Mouse (Mus musculus): Measurements from ENCODE around the gene Cotl1. TPM values are rescaled to one million over a fixed set of nuclear protein-coding genes. Genes with fewer than 3 reads are reported as not detected.

The Cotl1 gene
- total RNA-seq, 2 experiments from 2014 or later, result 138 to 139 TPM

GRCm38 (mm10) chr8:119786871-119787270 lies 53.5 kb downstream of the Cotl1 start:
- no peak overlapping the region for H3K27ac ChIP-seq
- no peak for DNase-seq (ENCODE audit: low spot score in 2 of 2)
- TF ChIP-seq CTCF (conservative IDR thresholded peaks at IDR 0.05), result no peak
- H3K4me3 ChIP-seq, result no peak overlapping the region

GRCm38 (mm10) chr8:119785764-119786405 lies 54.5 kb downstream of the Cotl1 start:
- H3K27ac ChIP-seq, result peak overlapping the region; percentile 69
- no peak overlapping the region for H3K4me3 ChIP-seq
- DNase-seq (ENCODE audit: low spot score in 2 of 2), result peak; percentile 62 to 67
- TF ChIP-seq CTCF (conservative IDR thresholded peaks at IDR 0.05), result no peak

- no peak for DNase-seq (ENCODE audit: low spot score in 2 of 2)
- Histone ChIP-seq H3K27ac (no peak overlapping the region), H3K4me3 (no peak overlapping the region)
- no peak for TF ChIP-seq CTCF (conservative IDR thresholded peaks at IDR 0.05)
Observed at GRCm38 (mm10) chr8:119784676-119785075, 55.7 kb downstream of the Cotl1 start.

- no peak overlapping the region for H3K4me3 ChIP-seq
- DNase-seq (ENCODE audit: low spot score in 2 of 2), result no peak
- no peak overlapping the region for H3K27ac ChIP-seq
- no peak for TF ChIP-seq CTCF (conservative IDR thresholded peaks at IDR 0.05)
Observed at GRCm38 (mm10) chr8:119784141-119784574, 56.2 kb downstream of the Cotl1 start.

- no peak overlapping the region for H3K27ac ChIP-seq
- no peak overlapping the region for H3K4me3 ChIP-seq
- DNase-seq (ENCODE audit: low spot score in 2 of 2), result no peak
- no peak for TF ChIP-seq CTCF (conservative IDR thresholded peaks at IDR 0.05)
Observed at GRCm38 (mm10) chr8:119783579-119783978, 56.8 kb downstream of the Cotl1 start.

GRCm38 (mm10) chr8:119782715-119783114 lies 57.6 kb downstream of the Cotl1 start:
- no peak overlapping the region for H3K27ac ChIP-seq
- peak; percentile 81 to 84 for DNase-seq (ENCODE audit: low spot score in 2 of 2)
- TF ChIP-seq CTCF (conservative IDR thresholded peaks at IDR 0.05), result peak; percentile 98
- no peak overlapping the region for H3K4me3 ChIP-seq

GRCm38 (mm10) chr8:119781086-119781840 lies 59.1 kb downstream of the Cotl1 start:
- H3K27ac ChIP-seq, result no peak overlapping the region
- TF ChIP-seq CTCF (conservative IDR thresholded peaks at IDR 0.05), result no peak
- no peak for DNase-seq (ENCODE audit: low spot score in 2 of 2)
- no peak overlapping the region for H3K4me3 ChIP-seq

- no peak for DNase-seq (ENCODE audit: low spot score in 2 of 2)
- Histone ChIP-seq H3K4me3 (no peak overlapping the region), H3K27ac (no peak overlapping the region)
- TF ChIP-seq CTCF (conservative IDR thresholded peaks at IDR 0.05), result no peak
Observed at GRCm38 (mm10) chr8:119780402-119781049, 59.8 kb downstream of the Cotl1 start.

- peak overlapping the region; percentile 60; the same call in 1 of the 2 replicates for H3K4me3 ChIP-seq
- DNase-seq (ENCODE audit: low spot score in 2 of 2), result peak; percentile 83 to 88
- peak overlapping the region; percentile 96 for H3K27ac ChIP-seq
- peak; percentile 92 for TF ChIP-seq CTCF (conservative IDR thresholded peaks at IDR 0.05)
Observed at GRCm38 (mm10) chr8:119779013-119779737, 61.2 kb downstream of the Cotl1 start.

GRCm38 (mm10) chr8:119778263-119778662 lies 62.1 kb downstream of the Cotl1 start, which contains the start of gene Tldc1:
Gene Tldc1 (minus strand): TSS chr8:119778416.
- H3K4me3 ChIP-seq, result peak within 1 kb of the TSS; percentile 60
- no peak for TF ChIP-seq CTCF (conservative IDR thresholded peaks at IDR 0.05)
- H3K27ac ChIP-seq, result peak within 1 kb of the TSS; percentile 96
- peak; percentile 98 to 99 for DNase-seq (ENCODE audit: low spot score in 2 of 2)

GRCm38 (mm10) chr8:119777765-119778164 lies 62.6 kb downstream of the Cotl1 start:
- peak overlapping the region; percentile 60 for H3K4me3 ChIP-seq
- peak; percentile 20 for TF ChIP-seq CTCF (conservative IDR thresholded peaks at IDR 0.05)
- peak overlapping the region; percentile 96 for H3K27ac ChIP-seq
- DNase-seq (ENCODE audit: low spot score in 2 of 2), result peak in 1 of 2 experiments; percentile 25

GRCm38 (mm10) chr8:119776668-119777245 lies 63.6 kb downstream of the Cotl1 start:
- TF ChIP-seq CTCF (conservative IDR thresholded peaks at IDR 0.05), result no peak
- H3K27ac ChIP-seq, result no peak overlapping the region
- no peak for DNase-seq (ENCODE audit: low spot score in 2 of 2)

More at GRCm38 (mm10) chr8:119776668-119777245, 63.6 kb downstream of the Cotl1 start:
- H3K4me3 ChIP-seq, result no peak overlapping the region

Measured in layer of hippocampus, adult 2 months (tissue).